In the genomic region with DNA sequence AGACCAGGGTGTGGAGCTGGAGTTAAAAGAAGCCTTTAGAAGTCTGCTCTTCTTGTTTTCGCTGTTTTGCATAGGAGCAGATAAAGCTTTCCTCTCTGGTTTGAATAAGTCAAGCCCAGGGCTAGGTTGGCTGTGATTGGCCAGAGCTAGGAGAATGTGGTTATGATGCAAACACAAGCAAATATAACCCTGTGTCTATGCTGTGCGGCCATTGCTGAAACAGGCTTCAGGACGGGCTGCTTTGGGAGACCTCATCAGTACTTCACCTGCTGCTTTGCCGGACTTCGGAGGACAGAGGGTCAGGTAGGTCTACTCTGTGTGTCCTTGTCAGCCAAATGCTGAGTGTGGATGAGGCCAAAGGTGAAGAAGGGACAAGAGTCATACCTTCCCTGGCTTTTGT, we compare ENCODE assay signal across 15 mouse cellular contexts. TPM values are rescaled to one million over a fixed set of nuclear protein-coding genes. Genes with fewer than 3 reads are reported as not detected.
DNase-seq lines count a peak whose midpoint lies in the region; ATAC-seq and TF ChIP-seq lines count a peak whose summit lies in the region.
"Had no signal": no experiment of that assay in that cellular context is flagged by ENCODE, and none has a peak within 500 bp of the region (broad histone marks: within the 10 kb centered on the region; RNA-seq: fewer than 3 reads in every experiment).

A gene (plus strand): TSS at position 181 of the 400 bp plus-strand sequence.

- TF ChIP-seq EP300 in heart, postnatal 0 days (IDR thresholded peaks at IDR 0.05; ENCODE audit: low read depth) = no peak

- ATAC-seq in heart, postnatal 0 days (ENCODE audit: insufficient read depth, low read depth) = peak; percentile 18; the same call in 1 of the 2 replicates
- 0 out of 2 replicates have a peak, but pooled peaks have one; percentile 8 for ATAC-seq in lung, embryonic 14.5 days (ENCODE audit: insufficient read depth)
- ATAC-seq in embryonic facial prominence, embryonic 14.5 days (ENCODE audit: low read depth) = peak; percentile 8; the same call in 1 of the 2 replicates
- ATAC-seq in stomach, embryonic 16.5 days (ENCODE audit: insufficient read depth, low FRiP score) = no peak
- ATAC-seq: hindbrain, postnatal 0 days had no signal

- H3K4me3 ChIP-seq in heart, postnatal 0 days (ENCODE audit: low read depth, low read length) = no peak within 1 kb of the TSS
- H3K4me3 ChIP-seq in lung, embryonic 14.5 days (ENCODE audit: low read depth, low read length) = no peak within 1 kb of the TSS
- H3K4me3 ChIP-seq in embryonic facial prominence, embryonic 14.5 days (ENCODE audit: low read depth, low read length) = no peak within 1 kb of the TSS
- no peak within 1 kb of the TSS for H3K4me3 ChIP-seq in stomach, embryonic 16.5 days (replicated peaks; ENCODE audit: low read length)
- H3K4me3 ChIP-seq: forebrain, embryonic 10.5 days; midbrain, embryonic 10.5 days had no signal

- 81% methylated on average over 5 of the region's 5 CpGs for WGBS in heart, postnatal 0 days
- 86% methylated on average over 5 of the region's 5 CpGs for WGBS in lung, embryonic 14.5 days
- 94% methylated on average over 5 of the region's 5 CpGs for WGBS in embryonic facial prominence, embryonic 14.5 days
- WGBS in stomach, embryonic 16.5 days = 76% methylated on average over 5 of the region's 5 CpGs

- H3K36me3 ChIP-seq in heart, postnatal 0 days (replicated peaks; ENCODE audit: control insufficient read depth, insufficient read depth, low read length) = peaks cover 35% of the 10 kb centered on the region
- H3K36me3 ChIP-seq in lung, embryonic 14.5 days (ENCODE audit: insufficient read depth) = peaks cover 45% of the 10 kb centered on the region
- H3K36me3 ChIP-seq in embryonic facial prominence, embryonic 14.5 days (ENCODE audit: control insufficient read depth, insufficient read depth, low read length) = peaks cover 46% of the 10 kb centered on the region
- H3K36me3 ChIP-seq in stomach, embryonic 16.5 days (ENCODE audit: control insufficient read depth, insufficient read depth, low read length) = peaks cover 18% of the 10 kb centered on the region; the same call in 1 of the 2 replicates

- no peaks in the 10 kb centered on the region for H3K9me3 ChIP-seq in heart, postnatal 0 days (replicated peaks; ENCODE audit: control insufficient read depth, low read length)
- H3K9me3 ChIP-seq in lung, embryonic 14.5 days (ENCODE audit: low read depth, low read length) = no peaks in the 10 kb centered on the region
- no peaks in the 10 kb centered on the region for H3K9me3 ChIP-seq in embryonic facial prominence, embryonic 14.5 days (ENCODE audit: control insufficient read depth, low read length)
- H3K9me3 ChIP-seq in stomach, embryonic 16.5 days (replicated peaks; ENCODE audit: control insufficient read depth, low read length) = no peaks in the 10 kb centered on the region
- H3K9me3 ChIP-seq: forebrain, embryonic 10.5 days; midbrain, embryonic 10.5 days had no signal

- no peak for TF ChIP-seq CTCF in heart, postnatal 0 days (IDR thresholded peaks at IDR 0.05; ENCODE audit: low read depth)
- no peak for TF ChIP-seq CTCF in lung, embryonic 14.5 days (IDR thresholded peaks at IDR 0.05; ENCODE audit: low read depth)

- DNase-seq in heart, postnatal 0 days (ENCODE audit: low spot score) = no peak
- no peak for DNase-seq in heart, postnatal 4 days
- DNase-seq in lung, embryonic 14.5 days = no peak
- no peak for DNase-seq in lung, postnatal 10 days
- DNase-seq in embryonic facial prominence, embryonic 14.5 days (ENCODE audit: low spot score) = no peak
- DNase-seq in gastrocnemius, adult 18-20 months (ENCODE audit: low spot score) = no peak
- DNase-seq: kidney, adult 9 months; lung, postnatal 36 days; right cerebral cortex, adult 18-20 months had no signal

- no peak within 1 kb of the TSS for H3K9ac ChIP-seq in heart, postnatal 0 days (replicated peaks; ENCODE audit: low read depth, low read length)
- no peak within 1 kb of the TSS for H3K9ac ChIP-seq in lung, embryonic 14.5 days
- no peak within 1 kb of the TSS for H3K9ac ChIP-seq in embryonic facial prominence, embryonic 14.5 days (ENCODE audit: low read depth, low read length)
- H3K9ac ChIP-seq in stomach, embryonic 16.5 days (ENCODE audit: low read length) = no peak within 1 kb of the TSS
- H3K9ac ChIP-seq: liver, embryonic 14.5 days had no signal

- no peaks in the 10 kb centered on the region for H3K27me3 ChIP-seq in heart, postnatal 0 days (ENCODE audit: control insufficient read depth, insufficient read depth, low read length)
- no peaks in the 10 kb centered on the region for H3K27me3 ChIP-seq in lung, embryonic 14.5 days (ENCODE audit: insufficient read depth, low read length)
- no peaks in the 10 kb centered on the region for H3K27me3 ChIP-seq in embryonic facial prominence, embryonic 14.5 days (replicated peaks; ENCODE audit: control insufficient read depth, insufficient read depth, low read length)
- H3K27me3 ChIP-seq in stomach, embryonic 16.5 days (ENCODE audit: control insufficient read depth, insufficient read depth, low read length) = no peaks in the 10 kb centered on the region

- H3K4me1 ChIP-seq in heart, postnatal 0 days (ENCODE audit: control insufficient read depth, insufficient read depth) = no peaks in the 10 kb centered on the region
- no peaks in the 10 kb centered on the region for H3K4me1 ChIP-seq in lung, embryonic 14.5 days (ENCODE audit: insufficient read depth)
- H3K4me1 ChIP-seq in embryonic facial prominence, embryonic 14.5 days (ENCODE audit: control insufficient read depth, insufficient read depth, low read length) = no peaks in the 10 kb centered on the region
- peaks cover 6% of the 10 kb centered on the region; the same call in 1 of the 2 replicates for H3K4me1 ChIP-seq in stomach, embryonic 16.5 days (ENCODE audit: control insufficient read depth, insufficient read depth, low read length)
- H3K4me1 ChIP-seq: midbrain, embryonic 10.5 days had no signal

- no peak within 1 kb of the TSS for H3K27ac ChIP-seq in heart, postnatal 0 days (ENCODE audit: low read depth)
- H3K27ac ChIP-seq in lung, embryonic 14.5 days (ENCODE audit: low read depth) = no peak within 1 kb of the TSS
- peak within 1 kb of the TSS; percentile 28; the same call in 1 of the 2 replicates for H3K27ac ChIP-seq in embryonic facial prominence, embryonic 14.5 days (replicated peaks; ENCODE audit: low read depth, low read length)
- 0 out of 2 replicates have a peak within 1 kb of the TSS, but pooled peaks have one; percentile 47 for H3K27ac ChIP-seq in stomach, embryonic 16.5 days (ENCODE audit: low read length)
- H3K27ac ChIP-seq: forebrain, embryonic 10.5 days; hindbrain, postnatal 0 days; liver, embryonic 14.5 days; midbrain, embryonic 10.5 days had no signal

- H3K4me2 ChIP-seq in heart, postnatal 0 days (ENCODE audit: low read depth, low read length) = no peak within 1 kb of the TSS
- no peak within 1 kb of the TSS for H3K4me2 ChIP-seq in lung, embryonic 14.5 days
- no peak within 1 kb of the TSS for H3K4me2 ChIP-seq in embryonic facial prominence, embryonic 14.5 days (ENCODE audit: low read depth, low read length)
- no peak within 1 kb of the TSS for H3K4me2 ChIP-seq in stomach, embryonic 16.5 days (ENCODE audit: low read depth, low read length)
- H3K4me2 ChIP-seq: heart, embryonic 11.5 days had no signal

RNA-seq across cellular contexts. Expression of the gene that starts here (rescaled TPM):
- 0.04 and 1.9 TPM in 2 replicates for total RNA-seq in heart, postnatal 0 days (2014; rRNA removed; ENCODE audit: low replicate concordance)
- 0.07 and 0.11 TPM in 2 replicates for polyA plus RNA-seq in heart, postnatal 0 days (2015; fragmentation: Nextera tagmentation; extraction: Ambion mirVana)
- total RNA-seq in heart, postnatal 4 days (2021) = under 1 TPM; 0.10 to 0.23 TPM
- polyA plus RNA-seq in lung, embryonic 14.5 days (2014; fragmentation: Nextera tagmentation; extraction: Ambion mirVana) = 0.13 and 0.30 TPM in 2 replicates
- 7.8 and 9.0 TPM in 2 replicates for polyA plus RNA-seq in embryonic facial prominence, embryonic 14.5 days (2014; fragmentation: Nextera tagmentation; extraction: Ambion mirVana)
- polyA plus RNA-seq in stomach, embryonic 16.5 days (2015; fragmentation: Nextera tagmentation; extraction: Ambion mirVana) = 1.0 and 1.9 TPM in 2 replicates
- 1 to 10 TPM; 2.9 to 3.6 TPM for total RNA-seq in gastrocnemius, adult 18-20 months (2021)

Comparison
In these comparisons a context has a peak if more than half of its experiments do, and no peak if none do; other contexts are left out.
1. Peak in ATAC-seq in lung, embryonic 14.5 days; RNA of the gene not detected or under 1 TPM.
2. H3K27ac ChIP-seq: peak in embryonic facial prominence, embryonic 14.5 days (single experiment) and stomach, embryonic 16.5 days (single experiment); none in heart, postnatal 0 days (single experiment) and lung, embryonic 14.5 days (single experiment).